Mouse (Mus musculus): Measurements from ENCODE around the gene Ap3d1. TPM values are rescaled to one million over a fixed set of nuclear protein-coding genes. Genes with fewer than 3 reads are reported as not detected.

Gene Ap3d1
- polyA plus RNA-seq, 1 experiment = 176 TPM

DNA sequence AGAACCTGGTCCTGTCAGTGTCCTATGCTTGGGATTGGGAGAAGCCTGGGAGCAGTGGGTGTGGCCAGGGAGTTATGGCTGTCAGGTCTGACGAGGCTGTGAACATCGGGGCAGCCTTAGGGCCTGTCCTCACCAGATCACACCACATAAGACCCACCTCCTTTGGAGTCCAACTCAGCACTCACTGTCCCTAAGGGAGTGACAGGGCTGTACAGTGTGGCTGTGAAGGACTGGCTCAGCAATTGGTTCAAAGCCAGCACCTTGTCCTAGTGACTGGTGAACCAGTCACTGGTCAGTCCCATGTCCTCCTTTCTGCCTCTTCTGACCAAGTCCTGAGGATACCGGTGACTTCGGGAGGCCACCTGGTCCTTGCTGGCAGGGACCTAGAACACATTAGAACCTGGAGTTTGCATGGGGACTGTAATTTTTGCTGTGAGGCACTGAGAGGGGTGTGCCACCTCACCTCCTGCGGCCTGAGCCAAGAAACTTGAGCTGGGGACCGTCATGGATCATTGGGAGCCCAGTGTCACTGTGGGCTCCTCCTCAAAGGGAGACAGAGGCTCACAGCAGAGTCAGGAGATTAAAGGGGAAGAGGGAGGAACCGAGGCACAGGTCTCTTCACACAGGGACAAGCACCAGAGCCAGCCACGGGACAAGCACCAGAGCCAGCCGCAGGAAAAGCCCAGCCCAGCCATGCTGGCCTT lies 62.4 kb downstream of the Ap3d1 start:
- TF ChIP-seq POLR2A (IDR thresholded peaks at IDR 0.05; ENCODE audit: borderline replicate concordance, extremely low read depth, insufficient read depth, insufficient read length, poor library complexity, severe bottlenecking) = no peak
- no peak for TF ChIP-seq CTCF (IDR thresholded peaks at IDR 0.05; ENCODE audit: borderline replicate concordance, extremely low read depth, insufficient read depth, insufficient read length)
- no peak for DNase-seq (ENCODE audit: low read depth)

DNA sequence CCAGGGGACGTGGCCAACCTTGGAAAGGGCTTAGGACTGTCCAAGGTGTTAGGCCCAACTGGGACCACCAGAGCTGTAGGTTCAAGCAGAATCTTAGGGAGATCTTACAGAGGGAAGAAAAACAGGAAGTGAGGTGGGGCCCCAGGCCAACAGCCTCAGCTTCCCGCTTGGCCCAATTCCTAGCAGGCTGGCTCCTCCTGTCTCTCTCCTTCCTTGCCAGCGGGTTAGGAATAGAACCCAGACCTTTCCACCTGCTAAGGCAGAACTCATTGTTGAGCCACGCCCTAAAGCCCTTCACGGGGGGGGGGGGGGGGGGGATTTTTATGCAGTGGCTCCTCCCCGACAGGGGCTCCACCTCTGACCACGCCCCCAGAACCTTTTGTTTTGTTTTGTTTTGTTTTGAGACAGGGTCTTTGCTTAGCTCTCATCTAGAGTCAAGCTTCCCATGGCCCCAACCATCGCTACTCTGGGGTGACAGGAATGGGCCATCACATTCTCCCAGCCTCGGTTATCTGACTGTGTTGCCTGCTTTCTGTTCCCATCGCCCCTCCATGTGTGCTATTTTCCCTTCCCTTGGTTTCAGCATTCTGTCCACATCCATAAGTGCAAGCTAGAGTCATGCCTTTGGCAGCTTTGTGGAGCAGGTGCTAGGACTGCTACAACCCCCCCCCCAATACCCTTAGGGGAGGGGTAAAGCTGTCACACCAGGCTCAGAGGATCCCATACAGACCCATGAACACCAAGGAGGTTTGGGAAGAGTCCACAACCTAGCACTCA lies 63.3 kb downstream of the Ap3d1 start:
- DNase-seq (ENCODE audit: low read depth) = peak; percentile 62
- TF ChIP-seq POLR2A (IDR thresholded peaks at IDR 0.05; ENCODE audit: borderline replicate concordance, extremely low read depth, insufficient read depth, insufficient read length, poor library complexity, severe bottlenecking) (no peak), CTCF (IDR thresholded peaks at IDR 0.05; ENCODE audit: borderline replicate concordance, extremely low read depth, insufficient read depth, insufficient read length) (no peak)

DNA sequence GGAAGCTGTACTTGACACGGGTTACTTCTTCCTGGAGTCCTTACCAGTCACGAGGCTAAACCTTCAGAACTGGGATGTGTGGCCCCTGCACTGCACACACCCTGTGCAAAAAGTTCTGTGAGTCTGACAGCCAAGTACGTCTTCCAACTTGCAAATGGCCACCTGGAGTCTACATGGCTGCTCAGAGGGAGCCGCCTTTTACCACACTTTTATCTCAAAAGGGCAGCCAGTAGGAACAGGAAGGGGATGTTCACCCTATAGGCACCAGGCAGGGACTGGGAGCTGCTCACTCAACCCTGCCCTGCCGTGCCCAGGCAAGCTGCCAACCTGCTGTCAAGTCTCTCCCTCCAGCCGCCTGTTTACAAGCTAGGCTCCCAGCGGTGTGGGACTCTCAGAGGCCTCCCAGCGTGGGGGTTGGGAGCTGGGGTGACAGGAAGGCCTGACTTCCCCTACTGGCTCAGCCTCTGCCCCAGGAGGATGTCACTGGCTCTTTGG lies 64.1 kb downstream of the Ap3d1 start, which contains the start of gene Mknk2:
Mknk2 (minus strand) TSS at position 171 of the 495 bp plus-strand sequence.
- peak; percentile 96 for DNase-seq (ENCODE audit: low read depth)
- TF ChIP-seq CTCF (IDR thresholded peaks at IDR 0.05; ENCODE audit: borderline replicate concordance, extremely low read depth, insufficient read depth, insufficient read length) (no peak), POLR2A (IDR thresholded peaks at IDR 0.05; ENCODE audit: borderline replicate concordance, extremely low read depth, insufficient read depth, insufficient read length, poor library complexity, severe bottlenecking) (no peak)

DNA sequence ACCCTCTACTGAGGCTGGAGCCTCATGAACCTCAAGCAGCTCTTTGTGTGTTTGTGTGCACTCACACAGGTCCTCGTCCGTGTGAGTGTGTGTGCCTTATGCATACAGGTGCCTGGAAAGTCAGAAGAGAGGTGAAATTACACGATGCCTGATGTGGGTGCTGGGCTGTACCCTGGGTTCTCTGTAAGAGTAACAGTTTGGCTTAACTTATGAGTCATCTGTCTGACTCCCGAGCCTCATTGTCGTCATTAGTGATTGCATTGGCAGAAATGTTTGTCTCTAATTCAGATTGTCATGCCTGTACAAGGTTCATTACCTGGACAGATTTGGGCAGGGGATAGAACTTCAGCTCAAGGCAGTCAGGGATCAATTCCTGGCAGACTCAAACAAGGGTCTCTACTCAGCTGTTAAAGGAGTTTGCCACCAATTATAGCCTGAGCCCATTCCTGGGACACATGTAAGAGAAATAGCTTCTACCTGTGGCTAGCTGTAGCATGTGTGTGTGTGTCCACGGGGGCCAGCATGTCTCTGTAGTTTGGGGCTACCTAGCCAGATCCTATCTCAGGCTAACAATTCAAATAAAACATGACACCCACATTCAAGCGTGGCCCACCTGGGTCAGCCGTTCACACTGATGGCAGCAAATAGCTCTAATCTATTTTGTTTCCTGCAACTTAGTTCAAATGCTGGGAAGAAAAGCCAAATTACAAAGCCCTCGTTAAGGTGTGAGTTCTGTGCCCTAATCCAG lies 64.8 kb downstream of the Ap3d1 start:
- TF ChIP-seq POLR2A (IDR thresholded peaks at IDR 0.05; ENCODE audit: borderline replicate concordance, extremely low read depth, insufficient read depth, insufficient read length, poor library complexity, severe bottlenecking) (no peak), CTCF (IDR thresholded peaks at IDR 0.05; ENCODE audit: borderline replicate concordance, extremely low read depth, insufficient read depth, insufficient read length) (no peak)
- DNase-seq (ENCODE audit: low read depth) = no peak

DNA sequence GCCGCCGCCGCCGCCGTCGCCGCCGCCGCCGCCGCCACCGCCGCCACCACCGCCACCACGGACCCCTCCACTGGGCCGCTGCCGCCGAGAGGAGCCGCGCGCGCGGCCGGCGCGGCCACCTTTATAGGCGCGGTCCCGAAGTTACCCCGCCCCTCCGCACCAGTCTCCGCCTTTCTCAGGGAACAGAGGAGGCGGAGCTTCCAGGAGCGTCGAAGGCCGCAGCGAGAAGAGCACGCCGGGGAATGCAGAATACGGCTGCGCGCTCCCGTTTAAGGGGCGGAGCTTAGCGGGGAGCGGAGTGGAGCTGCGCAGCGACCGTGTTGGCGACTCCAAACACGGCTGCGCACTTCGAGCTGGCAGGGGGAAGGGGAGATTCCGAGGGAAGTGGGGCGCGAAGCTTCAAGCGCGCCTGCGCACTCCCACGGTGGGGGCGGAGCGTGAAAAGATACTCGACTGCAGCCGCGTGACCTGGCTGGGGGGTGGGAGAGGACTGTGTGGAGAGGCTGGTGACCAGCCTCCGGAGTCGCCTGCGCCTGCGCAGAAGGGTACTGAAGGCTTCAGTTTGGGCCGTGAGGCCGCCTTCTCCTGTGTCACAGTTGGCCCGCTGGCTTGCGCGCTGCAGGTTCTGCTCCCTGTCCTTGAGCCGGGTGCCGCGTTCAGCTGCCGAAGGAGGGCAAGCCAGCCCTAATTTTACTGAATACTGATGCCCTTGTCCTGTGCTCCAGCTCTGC lies 65.7 kb downstream of the Ap3d1 start:
- TF ChIP-seq CTCF (IDR thresholded peaks at IDR 0.05; ENCODE audit: borderline replicate concordance, extremely low read depth, insufficient read depth, insufficient read length) = no peak
- TF ChIP-seq POLR2A (IDR thresholded peaks at IDR 0.05; ENCODE audit: borderline replicate concordance, extremely low read depth, insufficient read depth, insufficient read length, poor library complexity, severe bottlenecking) = peak; percentile 100
- peak; percentile 100 for DNase-seq (ENCODE audit: low read depth)

DNA sequence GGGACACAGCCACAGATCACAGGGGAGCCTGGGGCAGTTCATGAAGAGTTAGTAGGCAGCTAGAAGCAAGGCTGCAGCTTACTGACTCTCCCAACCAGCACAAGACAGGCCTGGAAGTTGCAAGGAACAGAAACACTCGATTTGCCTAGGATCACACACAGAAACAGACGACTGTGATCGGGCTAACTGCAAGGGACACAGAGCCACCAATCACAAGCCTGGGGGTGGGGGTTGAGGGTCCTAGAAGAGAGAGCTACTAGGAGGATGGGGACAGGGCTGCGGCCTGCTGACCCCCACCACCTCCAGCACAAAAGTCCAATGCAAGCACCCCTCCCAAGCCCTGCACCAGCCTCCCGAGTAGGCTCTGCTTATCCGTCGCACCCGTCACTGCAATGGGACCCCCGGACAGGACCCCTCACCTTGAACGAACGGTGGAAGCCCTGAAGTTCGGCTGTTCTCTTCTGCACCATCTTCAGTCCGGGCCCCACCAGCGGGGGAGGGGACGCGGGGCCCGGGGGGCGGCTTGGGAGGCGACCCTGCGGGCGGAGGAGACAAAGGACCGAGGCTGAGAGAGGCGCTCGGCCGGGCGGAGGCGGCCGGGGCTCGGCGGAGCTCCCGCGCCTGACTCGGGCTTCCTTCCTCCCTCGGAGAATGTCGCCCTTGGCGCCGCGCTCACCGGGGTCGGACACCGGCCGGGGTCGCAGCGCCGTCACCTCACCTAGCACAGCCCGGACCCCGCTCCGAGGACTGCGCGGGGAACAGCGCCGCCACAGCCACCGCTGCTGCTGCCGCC lies 66.5 kb downstream of the Ap3d1 start:
- peak; percentile 53 for DNase-seq (ENCODE audit: low read depth)
- TF ChIP-seq CTCF (IDR thresholded peaks at IDR 0.05; ENCODE audit: borderline replicate concordance, extremely low read depth, insufficient read depth, insufficient read length) (no peak), POLR2A (IDR thresholded peaks at IDR 0.05; ENCODE audit: borderline replicate concordance, extremely low read depth, insufficient read depth, insufficient read length, poor library complexity, severe bottlenecking) (no peak)

DNA sequence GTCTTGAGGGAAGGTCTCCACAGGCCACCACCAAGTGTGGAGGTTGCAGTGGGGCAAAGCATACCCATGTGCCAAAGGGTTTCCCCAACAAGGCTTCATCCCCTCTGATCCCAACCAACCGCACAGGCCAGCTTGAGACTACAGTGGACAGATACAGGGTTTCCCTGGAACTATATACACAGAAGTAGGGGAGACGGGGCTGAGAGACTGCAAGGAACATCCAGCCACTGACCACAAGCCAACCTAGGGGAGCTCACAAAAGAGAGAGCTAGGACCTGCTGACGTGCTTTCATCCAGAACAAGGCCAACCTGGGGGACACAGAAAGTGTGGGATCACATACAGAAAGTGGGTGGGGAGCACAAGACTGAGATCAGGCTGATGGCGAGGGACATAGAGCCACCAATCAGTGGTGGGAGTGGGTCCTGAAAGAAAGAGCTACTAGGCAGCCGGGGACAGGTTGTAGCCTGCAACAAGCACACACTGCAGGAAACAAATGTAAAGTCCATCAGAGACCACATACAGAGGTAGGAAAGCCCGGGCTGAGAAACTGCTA lies 67.1 kb downstream of the Ap3d1 start:
- DNase-seq (ENCODE audit: low read depth) = no peak
- no peak for TF ChIP-seq POLR2A (IDR thresholded peaks at IDR 0.05; ENCODE audit: borderline replicate concordance, extremely low read depth, insufficient read depth, insufficient read length, poor library complexity, severe bottlenecking)
- TF ChIP-seq CTCF (IDR thresholded peaks at IDR 0.05; ENCODE audit: borderline replicate concordance, extremely low read depth, insufficient read depth, insufficient read length) = no peak

DNA sequence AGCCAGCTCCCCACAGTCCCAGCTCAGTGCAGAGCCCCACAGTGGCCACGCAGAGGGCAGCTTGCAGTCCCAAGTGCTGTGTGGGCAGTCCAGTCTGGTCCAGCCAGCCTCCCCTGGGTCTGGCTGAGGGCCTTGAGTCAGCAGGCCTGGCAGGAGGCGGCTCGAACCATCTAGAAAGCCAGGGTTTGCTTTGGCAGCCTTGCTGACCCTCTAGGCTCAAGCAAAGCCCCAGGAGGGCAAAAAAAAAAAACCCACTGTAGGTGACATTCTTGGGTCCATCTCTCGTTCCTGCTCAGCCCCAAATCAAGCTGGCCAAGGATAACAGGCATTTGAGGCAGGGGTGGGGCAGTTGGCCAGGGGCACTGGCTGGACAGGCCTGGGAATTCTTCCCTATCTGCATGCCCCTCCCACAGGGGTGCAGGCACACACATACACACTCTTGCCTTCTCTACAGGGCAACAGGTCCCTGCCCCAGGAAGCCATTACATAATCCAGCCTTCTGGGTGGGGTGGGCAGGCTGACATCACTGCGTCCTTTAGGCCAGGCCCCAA lies 67.8 kb downstream of the Ap3d1 start:
- DNase-seq (ENCODE audit: low read depth) = no peak
- TF ChIP-seq POLR2A (IDR thresholded peaks at IDR 0.05; ENCODE audit: borderline replicate concordance, extremely low read depth, insufficient read depth, insufficient read length, poor library complexity, severe bottlenecking) (no peak), CTCF (IDR thresholded peaks at IDR 0.05; ENCODE audit: borderline replicate concordance, extremely low read depth, insufficient read depth, insufficient read length) (no peak)

DNA sequence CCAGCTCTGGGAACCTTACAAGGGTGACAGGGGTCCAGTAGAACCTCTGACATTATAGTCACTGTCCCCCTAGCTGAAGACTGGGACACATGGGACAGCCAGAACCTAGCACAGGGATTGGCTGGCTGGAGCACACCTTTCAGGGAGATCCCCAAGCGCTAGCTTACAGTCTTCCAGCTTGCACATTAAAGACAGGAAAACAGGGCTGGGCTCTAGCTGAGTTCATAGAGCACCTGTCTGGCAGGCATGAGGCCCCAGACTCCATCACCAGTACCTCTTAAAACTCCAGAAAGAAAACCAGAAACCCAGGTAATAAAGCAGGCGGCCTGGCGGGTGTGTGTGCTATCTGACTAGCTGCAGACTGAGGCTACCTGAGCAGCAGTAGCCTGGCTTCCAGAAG lies 68.4 kb downstream of the Ap3d1 start:
- TF ChIP-seq CTCF (IDR thresholded peaks at IDR 0.05; ENCODE audit: borderline replicate concordance, extremely low read depth, insufficient read depth, insufficient read length) (no peak), POLR2A (IDR thresholded peaks at IDR 0.05; ENCODE audit: borderline replicate concordance, extremely low read depth, insufficient read depth, insufficient read length, poor library complexity, severe bottlenecking) (no peak)
- no peak for DNase-seq (ENCODE audit: low read depth)
